Mouse (Mus musculus): Measurements from ENCODE around the gene Hddc3. TPM values are rescaled to one million over a fixed set of nuclear protein-coding genes. Genes with fewer than 3 reads are reported as not detected.
"Not testable (repeated sequence)": the region's sequence is repeated elsewhere in the genome, so short reads cannot be mapped to it uniquely, and the experiment has no call there.

The Hddc3 gene
- polyA plus RNA-seq, 1 experiment, result 54.6 TPM

DNA sequence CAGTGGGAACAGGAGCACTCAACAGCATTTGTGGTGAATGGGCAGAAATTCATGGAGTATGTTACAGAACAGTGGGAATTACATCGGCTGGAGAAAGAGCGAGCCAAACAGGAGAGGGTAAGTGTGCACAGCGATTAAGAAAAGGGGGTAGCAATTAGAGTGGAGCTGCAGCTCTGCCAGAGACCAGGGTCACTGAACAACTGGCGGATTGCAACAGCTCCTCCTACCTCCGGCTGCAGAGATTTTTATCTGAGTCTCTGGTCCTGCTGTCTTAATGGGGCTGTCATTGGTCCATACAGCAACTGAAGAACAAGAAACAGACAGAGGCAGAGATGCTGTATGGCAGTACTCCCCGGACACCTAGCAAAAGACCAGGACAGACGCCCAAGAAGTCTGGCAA, 32.1 kb upstream of the Hddc3 start:
- H3K4me3 ChIP-seq (ENCODE audit: insufficient read depth, low read length), result no peak overlapping the region
- no peaks in the 10 kb centered on the region for H3K4me1 ChIP-seq (ENCODE audit: control insufficient read depth, insufficient read depth, low read length)
- H3K27ac ChIP-seq (ENCODE audit: insufficient read depth, low read length), result no peak overlapping the region
- TF ChIP-seq POLR2A (IDR thresholded peaks at IDR 0.05; ENCODE audit: extremely low read depth, insufficient read depth, low read length), result no peak
- no peak for TF ChIP-seq CTCF (IDR thresholded peaks at IDR 0.05; ENCODE audit: extremely low read depth, insufficient read depth, low read length)

DNA sequence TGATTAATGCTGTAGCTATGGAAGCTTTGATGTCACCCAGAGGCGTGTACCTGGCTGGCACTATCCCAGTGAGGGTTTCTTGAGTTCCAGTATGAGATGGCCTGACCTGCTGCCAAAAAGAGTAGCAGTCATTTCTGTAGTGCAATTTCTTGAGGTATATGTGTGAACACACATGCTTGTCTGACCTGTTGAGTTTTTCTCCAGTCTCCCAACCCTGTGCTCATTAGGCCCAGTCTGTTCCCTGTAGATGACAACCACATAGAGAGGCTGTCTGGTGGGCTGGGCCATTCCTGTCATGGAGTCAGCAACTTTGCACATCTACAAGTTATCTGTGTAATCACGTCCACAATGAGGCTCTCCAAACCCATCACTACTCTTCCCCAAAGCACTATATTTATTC, 27.2 kb upstream of the Hddc3 start:
- no peak overlapping the region for H3K27ac ChIP-seq (ENCODE audit: insufficient read depth, low read length)
- no peaks in the 10 kb centered on the region for H3K4me1 ChIP-seq (ENCODE audit: control insufficient read depth, insufficient read depth, low read length)
- no peak for TF ChIP-seq CTCF (IDR thresholded peaks at IDR 0.05; ENCODE audit: extremely low read depth, insufficient read depth, low read length)
- TF ChIP-seq POLR2A (IDR thresholded peaks at IDR 0.05; ENCODE audit: extremely low read depth, insufficient read depth, low read length), result no peak
- H3K4me3 ChIP-seq (ENCODE audit: insufficient read depth, low read length), result no peak overlapping the region

DNA sequence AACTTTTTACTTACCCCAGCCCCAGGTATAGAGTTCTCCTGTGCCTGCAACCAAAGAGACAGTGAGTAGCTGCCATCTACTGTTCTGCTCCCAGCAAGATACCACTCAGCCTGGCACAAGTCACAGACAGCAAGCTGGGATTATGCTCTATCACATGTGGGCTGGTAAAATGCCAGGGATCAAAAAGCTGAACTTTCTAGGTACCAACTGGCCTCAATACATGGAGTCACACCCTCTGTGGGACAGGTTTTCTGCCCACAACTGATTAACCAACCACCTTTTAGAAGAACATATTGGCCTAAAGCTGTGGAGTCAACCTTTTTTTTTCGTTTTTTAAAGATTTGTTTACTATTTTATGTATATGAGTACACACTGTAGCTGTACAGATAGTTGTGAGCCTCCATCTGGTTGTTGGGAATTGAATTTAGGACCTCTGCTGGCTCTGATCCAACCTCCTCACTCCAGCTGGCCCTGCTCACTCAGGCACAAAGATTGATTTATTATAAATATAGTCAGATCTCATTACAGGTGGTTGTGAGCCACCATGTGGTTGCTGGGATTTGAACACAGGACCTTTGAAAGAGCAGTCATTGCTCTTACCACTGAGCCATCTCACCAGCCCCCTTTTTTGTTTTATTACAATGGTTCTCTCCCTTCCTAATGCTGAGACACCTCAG, 25.3 kb upstream of the Hddc3 start:
- TF ChIP-seq CTCF (IDR thresholded peaks at IDR 0.05; ENCODE audit: extremely low read depth, insufficient read depth, low read length), result no peak
- TF ChIP-seq POLR2A (IDR thresholded peaks at IDR 0.05; ENCODE audit: extremely low read depth, insufficient read depth, low read length), result no peak
- Histone ChIP-seq H3K4me1 (ENCODE audit: control insufficient read depth, insufficient read depth, low read length) (no peaks in the 10 kb centered on the region), H3K4me3 (ENCODE audit: insufficient read depth, low read length) (no peak overlapping the region), H3K27ac (ENCODE audit: insufficient read depth, low read length) (no peak overlapping the region)

DNA sequence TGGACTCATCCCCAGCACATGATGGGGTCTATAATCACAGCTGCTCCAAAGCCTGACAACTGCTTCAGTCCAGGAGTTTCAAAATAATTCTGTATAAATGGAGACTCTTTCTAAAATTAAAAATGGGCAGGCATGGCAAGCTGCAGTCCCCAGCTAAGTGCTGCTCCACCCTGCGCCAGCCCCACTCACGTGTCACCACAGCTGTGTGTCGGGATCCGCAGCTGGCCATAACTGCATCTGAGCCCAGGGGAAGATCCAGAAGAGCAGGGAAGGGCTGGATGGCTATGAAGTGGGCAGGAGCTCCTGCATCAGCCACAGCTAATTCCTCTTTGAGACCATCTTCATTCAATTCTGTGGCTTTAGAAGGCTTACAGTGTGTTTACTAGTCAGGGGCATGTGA, 24.2 kb upstream of the Hddc3 start:
- Histone ChIP-seq H3K27ac (ENCODE audit: insufficient read depth, low read length) (peak overlapping the region; percentile 22; the same call in 1 of the 2 replicates), H3K4me3 (ENCODE audit: insufficient read depth, low read length) (no peak overlapping the region), H3K4me1 (ENCODE audit: control insufficient read depth, insufficient read depth, low read length) (no peaks in the 10 kb centered on the region)
- TF ChIP-seq POLR2A (IDR thresholded peaks at IDR 0.05; ENCODE audit: extremely low read depth, insufficient read depth, low read length), result no peak
- TF ChIP-seq CTCF (IDR thresholded peaks at IDR 0.05; ENCODE audit: extremely low read depth, insufficient read depth, low read length), result no peak

DNA sequence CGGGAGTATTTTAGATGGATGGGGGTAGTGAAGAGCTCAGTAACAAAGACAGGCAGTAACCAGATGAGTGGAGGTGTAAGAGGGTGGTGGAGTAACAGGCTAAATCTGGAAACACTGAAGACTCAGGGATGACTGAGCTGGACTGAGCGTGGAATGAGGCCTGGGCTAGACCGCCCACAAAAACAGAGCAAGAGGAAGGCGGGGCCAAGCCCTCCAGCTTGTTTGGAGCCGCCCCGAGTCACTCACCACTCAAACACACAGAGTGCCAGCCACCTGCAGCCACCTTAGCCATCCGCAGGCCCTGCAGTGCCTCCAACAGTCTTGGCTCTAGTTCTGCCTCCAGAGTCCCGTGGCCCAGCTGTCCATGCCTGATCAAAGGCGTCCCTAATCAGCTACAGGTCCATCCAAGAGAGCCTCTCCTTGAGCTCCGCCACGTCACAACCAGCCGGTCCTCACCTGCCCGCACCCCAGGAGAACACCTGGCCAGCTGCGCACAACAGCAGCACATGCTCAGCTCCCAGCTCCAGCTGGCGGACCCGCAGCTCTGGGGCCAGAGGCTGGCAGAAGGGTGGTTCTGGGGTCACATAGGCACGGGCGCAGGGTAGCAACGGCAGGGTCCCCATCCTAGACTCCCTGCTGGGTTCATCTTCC, 22.9 kb upstream of the Hddc3 start:
- Histone ChIP-seq H3K4me1 (ENCODE audit: control insufficient read depth, insufficient read depth, low read length) (no peaks in the 10 kb centered on the region), H3K27ac (ENCODE audit: insufficient read depth, low read length) (no peak overlapping the region), H3K4me3 (ENCODE audit: insufficient read depth, low read length) (no peak overlapping the region)
- TF ChIP-seq CTCF (IDR thresholded peaks at IDR 0.05; ENCODE audit: extremely low read depth, insufficient read depth, low read length) (no peak), POLR2A (IDR thresholded peaks at IDR 0.05; ENCODE audit: extremely low read depth, insufficient read depth, low read length) (no peak)

DNA sequence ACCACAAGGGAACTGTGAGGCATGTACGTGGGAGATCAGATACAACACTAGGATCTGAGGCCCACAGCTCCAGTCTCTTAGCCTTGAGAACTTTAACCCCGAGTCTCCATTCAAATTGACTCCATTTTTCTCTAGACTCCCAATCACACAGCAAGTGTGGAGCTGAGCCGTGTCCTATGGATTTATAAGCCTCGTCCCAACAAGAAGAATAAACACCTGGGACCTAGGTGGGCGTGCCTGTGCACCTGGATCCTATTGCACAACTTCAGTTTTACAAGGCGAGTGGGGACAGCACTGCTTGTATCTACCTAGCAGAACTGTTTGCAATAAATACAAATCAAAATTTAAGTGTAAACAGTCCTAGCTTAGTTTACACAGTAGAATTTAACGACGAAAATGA, 19.6 kb upstream of the Hddc3 start:
- no peak overlapping the region for H3K27ac ChIP-seq (ENCODE audit: insufficient read depth, low read length)
- TF ChIP-seq CTCF (IDR thresholded peaks at IDR 0.05; ENCODE audit: extremely low read depth, insufficient read depth, low read length) (no peak), POLR2A (IDR thresholded peaks at IDR 0.05; ENCODE audit: extremely low read depth, insufficient read depth, low read length) (no peak)
- H3K4me1 ChIP-seq (ENCODE audit: control insufficient read depth, insufficient read depth, low read length), result no peaks in the 10 kb centered on the region
- H3K4me3 ChIP-seq (ENCODE audit: insufficient read depth, low read length), result peak overlapping the region; percentile 54

DNA sequence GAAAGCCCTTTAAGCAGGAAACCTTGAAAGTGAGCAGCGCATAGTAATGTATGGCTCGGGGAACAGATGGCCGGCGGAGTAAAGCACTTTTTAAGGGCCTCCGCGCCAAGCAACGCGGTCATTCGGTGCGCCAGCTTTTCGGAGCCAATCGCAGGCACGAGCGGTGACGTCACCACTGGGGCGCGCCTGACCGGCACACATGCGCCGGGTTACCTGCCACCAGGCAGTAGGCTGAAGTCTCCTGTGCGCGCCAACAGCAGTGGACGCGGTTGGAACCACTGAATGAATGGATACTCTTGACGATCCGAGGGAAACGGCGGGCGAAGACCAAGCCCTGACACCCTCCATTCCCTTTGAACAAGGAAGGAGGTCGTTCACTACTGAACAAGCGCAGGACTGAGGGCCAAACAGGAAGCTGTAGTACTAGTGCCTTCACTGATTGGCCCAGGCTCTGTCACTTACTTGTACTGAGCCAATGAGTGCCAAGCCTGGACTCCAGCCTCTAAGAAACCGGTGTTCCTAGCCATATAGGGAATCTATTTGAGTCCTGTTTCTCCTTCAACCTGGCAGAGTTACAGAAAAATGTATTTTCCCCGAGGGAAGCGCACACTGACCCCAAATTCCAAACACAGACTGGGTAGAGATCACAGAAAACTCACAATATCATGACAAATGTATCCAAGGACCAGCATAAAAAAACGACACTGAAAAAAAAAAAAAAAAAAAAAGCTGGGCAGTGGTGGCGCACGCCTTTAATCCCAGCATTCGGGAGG, 18.7 kb upstream of the Hddc3 start, which contains the start of gene Rccd1:
TSS of gene Rccd1 (minus strand) at position 412 of the 773 bp plus-strand sequence.
- no peaks in the 10 kb centered on the region for H3K4me1 ChIP-seq (ENCODE audit: control insufficient read depth, insufficient read depth, low read length)
- H3K4me3 ChIP-seq (ENCODE audit: insufficient read depth, low read length), result peak within 1 kb of the TSS; percentile 54
- peak; percentile 90 for TF ChIP-seq POLR2A (IDR thresholded peaks at IDR 0.05; ENCODE audit: extremely low read depth, insufficient read depth, low read length)
- no peak for TF ChIP-seq CTCF (IDR thresholded peaks at IDR 0.05; ENCODE audit: extremely low read depth, insufficient read depth, low read length)

DNA sequence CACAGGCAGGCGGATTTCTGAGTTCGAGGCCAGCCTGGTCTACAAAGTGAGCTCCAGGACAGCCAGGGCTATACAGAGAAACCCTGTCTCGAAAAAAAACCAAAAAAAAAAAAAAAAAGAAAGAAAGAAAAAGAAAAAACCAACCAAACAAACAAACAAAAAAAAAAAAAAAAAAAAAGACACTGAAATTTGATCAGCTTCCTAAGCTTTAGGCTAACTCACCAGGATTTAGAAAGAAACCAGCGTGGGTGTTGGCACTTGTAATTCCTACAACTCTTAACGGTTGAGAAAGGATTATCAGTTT, 18.1 kb upstream of the Hddc3 start:
- H3K4me3 ChIP-seq (ENCODE audit: insufficient read depth, low read length); H3K4me1 ChIP-seq (ENCODE audit: control insufficient read depth, insufficient read depth, low read length); H3K27ac ChIP-seq (ENCODE audit: insufficient read depth, low read length): not testable (repeated sequence)

More for the DNA sequence above, 18.7 kb upstream of the Hddc3 start, which contains the start of gene Rccd1:
- H3K27ac ChIP-seq (ENCODE audit: insufficient read depth, low read length), result peak within 1 kb of the TSS; percentile 89

DNA sequence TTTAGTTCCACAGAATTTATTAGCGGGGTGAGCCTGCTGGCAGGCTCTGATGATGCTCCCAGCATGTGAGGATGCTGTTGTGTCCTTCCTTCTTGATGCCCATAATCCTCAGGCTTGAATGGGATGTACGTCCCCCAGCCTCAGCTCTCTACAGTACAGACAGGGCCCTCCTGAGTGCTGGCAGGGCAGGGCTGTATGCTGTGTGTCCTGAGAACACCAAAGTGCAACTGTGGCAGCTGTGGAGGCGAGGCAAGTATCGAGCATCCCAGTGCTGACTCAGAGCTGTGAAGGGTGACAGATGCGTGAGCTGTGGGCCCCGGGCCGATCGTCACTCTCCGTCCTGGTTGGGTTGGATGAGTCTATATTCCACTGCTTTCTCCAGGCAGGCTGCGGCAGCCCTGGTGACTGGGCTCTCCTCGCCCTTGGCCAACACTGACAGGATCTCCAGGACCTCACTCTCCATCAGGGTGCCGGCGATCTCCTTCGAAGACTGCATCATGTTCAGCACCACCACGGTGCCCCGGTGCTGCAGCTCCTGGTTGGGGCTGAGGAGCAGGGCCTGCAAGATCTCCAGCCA, 17.5 kb upstream of the Hddc3 start:
- H3K4me1 ChIP-seq (ENCODE audit: control insufficient read depth, insufficient read depth, low read length), result no peaks in the 10 kb centered on the region
- H3K27ac ChIP-seq (ENCODE audit: insufficient read depth, low read length), result no peak overlapping the region
- H3K4me3 ChIP-seq (ENCODE audit: insufficient read depth, low read length), result no peak overlapping the region
- TF ChIP-seq CTCF (IDR thresholded peaks at IDR 0.05; ENCODE audit: extremely low read depth, insufficient read depth, low read length), result no peak
- no peak for TF ChIP-seq POLR2A (IDR thresholded peaks at IDR 0.05; ENCODE audit: extremely low read depth, insufficient read depth, low read length)

Measured in cortical plate, adult 2 months (tissue).